Mouse (Mus musculus) lung, postnatal 0 days (tissue): ENCODE measurements at regions not wholly inside any gene's neighbourhood (a gene's known extent, or its start where the extent isn't known, plus 50 kb on each side); places are given as distances from the start of the nearest gene placed in this dataset.

Source experiments
- ATAC-seq: fragments of 200-750 bp; cut with Nextera tagmentation; 2 replicates; pipeline ENCODE4 v1.8.0; 2017; ENCODE audit warnings: moderate library complexity
- DNase-seq: peaks from one replicate; pipeline ENCODE4 v3.0.0-alpha.2; 2016; ENCODE audit warnings: low spot score
- H3K27ac ChIP-seq: fragments of 300-500 bp; sonication (generic); 2 replicates; pipeline ENCODE4 v1.5.1; 2014; ENCODE audit warnings: antibody characterized with exemption, mild to moderate bottlenecking, low read length, mixed read lengths
- H3K27me3 ChIP-seq: fragments of 300-500 bp; sonication (generic); replicated peaks from 2 replicates; pipeline ENCODE4 v1.6.1; 2014; ENCODE audit warnings: low read length, mixed read lengths; ENCODE audit not compliant: insufficient read depth
- H3K36me3 ChIP-seq: fragments of 300-500 bp; sonication (generic); 2 replicates; pipeline ENCODE4 v1.6.1; 2014; ENCODE audit warnings: low read length, mixed read lengths; ENCODE audit not compliant: insufficient read depth
- H3K4me1 ChIP-seq: fragments of 300-500 bp; sonication (generic); 2 replicates; pipeline ENCODE4 v1.6.1; 2014; ENCODE audit warnings: antibody characterized with exemption, low read depth, low read length, mixed read lengths; ENCODE audit not compliant: insufficient read depth
- H3K4me2 ChIP-seq: fragments of 300-500 bp; sonication (generic); replicated peaks from 2 replicates; pipeline ENCODE4 v1.6.1; 2014; ENCODE audit warnings: low read depth, mild to moderate bottlenecking, low read length, moderate library complexity, mixed read lengths
- H3K4me3 ChIP-seq: fragments of 300-500 bp; sonication (generic); 2 replicates; pipeline ENCODE4 v1.5.1; 2014; ENCODE audit warnings: low read depth, low read length
- H3K9ac ChIP-seq: fragments of 300-500 bp; sonication (generic); replicated peaks from 2 replicates; pipeline ENCODE4 v1.6.1; 2014; ENCODE audit warnings: low read depth, mild to moderate bottlenecking
- H3K9me3 ChIP-seq: fragments of 300-500 bp; sonication (generic); 2 replicates; pipeline ENCODE4 v1.6.1; 2016; ENCODE audit warnings: low read length, mixed read lengths
- CTCF ChIP-seq: IDR thresholded peaks from 2 replicates; pipeline ENCODE4 v1.5.1; 2016; ENCODE audit warnings: antibody characterized with exemption, mild to moderate bottlenecking
- EP300 ChIP-seq: IDR thresholded peaks from 2 replicates; pipeline ENCODE4 v1.6.1; 2016; ENCODE audit warnings: antibody characterized with exemption, mild to moderate bottlenecking, control low read depth
- WGBS: fragments of 180-500 bp; shearing (Covaris S2); extraction: QIAGEN DNeasy Blood & Tissue Kit; methylation state at CpG from one replicate; pipeline ENCODE4 v1.1.7; 2014; 5-methylcytosine and 5-hydroxymethylcytosine counted together

- WGBS: 61% methylated on average over 12 of the region's 12 CpGs
- H3K9ac ChIP-seq: no peak overlapping the region
- peak; percentile 63 for ATAC-seq
Observed at GRCm38 (mm10) chr5:49641206-49641830, 116.6 kb upstream of the Kcnip4 start.

GRCm38 (mm10) chr5:49639637-49640036, 114.9 kb upstream of the Kcnip4 start:
- H3K27ac ChIP-seq: no peak overlapping the region
- 84% methylated on average over 4 of the region's 4 CpGs for WGBS
- H3K9me3 ChIP-seq: no peaks in the 10 kb centered on the region
- ATAC-seq (no peak), DNase-seq (no peak)
- TF ChIP-seq CTCF: no peak
- TF ChIP-seq EP300: no peak
- H3K27me3 ChIP-seq: no peaks in the 10 kb centered on the region
- no peaks in the 10 kb centered on the region for H3K4me1 ChIP-seq
- no peak overlapping the region for H3K4me2 ChIP-seq
- no peaks in the 10 kb centered on the region for H3K36me3 ChIP-seq
- no peak overlapping the region for H3K4me3 ChIP-seq
- no peak overlapping the region for H3K9ac ChIP-seq

More at GRCm38 (mm10) chr5:49641206-49641830, 116.6 kb upstream of the Kcnip4 start:
- peak; percentile 48 for DNase-seq
- TF ChIP-seq CTCF: no peak
- TF ChIP-seq EP300: no peak
- Histone ChIP-seq H3K4me2 (no peak overlapping the region), H3K9me3 (no peaks in the 10 kb centered on the region), H3K4me1 (no peaks in the 10 kb centered on the region), H3K4me3 (no peak overlapping the region), H3K27me3 (no peaks in the 10 kb centered on the region), H3K27ac (no peak overlapping the region), H3K36me3 (no peaks in the 10 kb centered on the region)

- no peak for ATAC-seq
- no peak overlapping the region for H3K27ac ChIP-seq
Observed at GRCm38 (mm10) chr5:49620152-49620551, 95.4 kb upstream of the Kcnip4 start.

GRCm38 (mm10) chr5:49606761-49607160, 82.1 kb upstream of the Kcnip4 start:
- Histone ChIP-seq H3K4me2 (no peak overlapping the region), H3K27me3 (no peaks in the 10 kb centered on the region), H3K9ac (no peak overlapping the region), H3K4me3 (no peak overlapping the region), H3K27ac (no peak overlapping the region), H3K9me3 (no peaks in the 10 kb centered on the region), H3K4me1 (no peaks in the 10 kb centered on the region), H3K36me3 (no peaks in the 10 kb centered on the region)
- peak; percentile 42 for DNase-seq
- TF ChIP-seq EP300: no peak
- TF ChIP-seq CTCF: no peak
- 28% methylated on average over 1 of the region's 1 CpGs for WGBS
- ATAC-seq: peak; percentile 62

More at GRCm38 (mm10) chr5:49620152-49620551, 95.4 kb upstream of the Kcnip4 start:
- Histone ChIP-seq H3K9me3 (no peaks in the 10 kb centered on the region), H3K9ac (no peak overlapping the region), H3K4me3 (no peak overlapping the region), H3K4me1 (no peaks in the 10 kb centered on the region), H3K27me3 (no peaks in the 10 kb centered on the region), H3K36me3 (no peaks in the 10 kb centered on the region), H3K4me2 (no peak overlapping the region)
- no peak for DNase-seq
- TF ChIP-seq CTCF (no peak), EP300 (no peak)
- 88% methylated on average over 1 of the region's 1 CpGs for WGBS

GRCm38 (mm10) chr5:49580777-49581176, 56.1 kb upstream of the Kcnip4 start:
- ATAC-seq: no peak
- no peaks in the 10 kb centered on the region for H3K36me3 ChIP-seq
- H3K27me3 ChIP-seq: no peaks in the 10 kb centered on the region
- H3K9me3 ChIP-seq: no peaks in the 10 kb centered on the region
- no peak overlapping the region for H3K9ac ChIP-seq
- no peak for TF ChIP-seq EP300
- TF ChIP-seq CTCF: no peak
- H3K4me3 ChIP-seq: no peak overlapping the region
- 62% methylated on average over 3 of the region's 3 CpGs for WGBS
- no peak overlapping the region for H3K27ac ChIP-seq
- H3K4me2 ChIP-seq: no peak overlapping the region
- no peaks in the 10 kb centered on the region for H3K4me1 ChIP-seq
- no peak for DNase-seq

GRCm38 (mm10) chr5:49575901-49576300, 51.2 kb upstream of the Kcnip4 start:
- Histone ChIP-seq H3K36me3 (no peaks in the 10 kb centered on the region), H3K4me3 (no peak overlapping the region), H3K9ac (no peak overlapping the region), H3K27me3 (no peaks in the 10 kb centered on the region), H3K4me1 (no peaks in the 10 kb centered on the region), H3K4me2 (no peak overlapping the region), H3K27ac (no peak overlapping the region), H3K9me3 (no peaks in the 10 kb centered on the region)
- DNase-seq: no peak
- no peak for TF ChIP-seq EP300
- TF ChIP-seq CTCF: no peak
- WGBS: 45% methylated on average over 2 of the region's 2 CpGs
- ATAC-seq: no peak
